Mouse (Mus musculus) midbrain, embryonic 10.5 days (tissue): ENCODE measurements at regions not wholly inside any gene's neighbourhood (a gene's known extent, or its start where the extent isn't known, plus 50 kb on each side); places are given as distances from the start of the nearest gene placed in this dataset.

Experiments used
- DNase-seq: peaks from one replicate; pipeline ENCODE4 v3.0.0-alpha.2; 2017; ENCODE audit warnings: low spot score
- H3K27ac ChIP-seq: fragments of 300-500 bp; sonication (generic); replicated peaks from 2 replicates; pipeline ENCODE4 v1.5.1; 2016; ENCODE audit warnings: mild to moderate bottlenecking
- H3K27me3 ChIP-seq: fragments of 300-500 bp; sonication (generic); 2 replicates; pipeline ENCODE4 v1.6.1; 2016; ENCODE audit warnings: low read depth, mild to moderate bottlenecking; ENCODE audit not compliant: poor library complexity, severe bottlenecking
- H3K36me3 ChIP-seq: fragments of 300-500 bp; sonication (generic); 2 replicates; pipeline ENCODE4 v1.6.1; 2016; ENCODE audit warnings: mild to moderate bottlenecking, moderate library complexity
- H3K4me1 ChIP-seq: fragments of 300-500 bp; sonication (generic); 2 replicates; pipeline ENCODE4 v1.6.1; 2016
- H3K4me3 ChIP-seq: fragments of 300-500 bp; sonication (generic); 2 replicates; pipeline ENCODE4 v1.5.1; 2016; ENCODE audit warnings: mild to moderate bottlenecking, moderate library complexity
- H3K9me3 ChIP-seq: fragments of 300-500 bp; sonication (generic); replicated peaks from 2 replicates; pipeline ENCODE4 v1.6.1; 2016; ENCODE audit warnings: mild to moderate bottlenecking
- WGBS: fragments of 180-500 bp; shearing (Covaris S2); methylation state at CpG from one replicate; pipeline ENCODE4 v1.1.7; 2016; 5-methylcytosine and 5-hydroxymethylcytosine counted together

DNA sequence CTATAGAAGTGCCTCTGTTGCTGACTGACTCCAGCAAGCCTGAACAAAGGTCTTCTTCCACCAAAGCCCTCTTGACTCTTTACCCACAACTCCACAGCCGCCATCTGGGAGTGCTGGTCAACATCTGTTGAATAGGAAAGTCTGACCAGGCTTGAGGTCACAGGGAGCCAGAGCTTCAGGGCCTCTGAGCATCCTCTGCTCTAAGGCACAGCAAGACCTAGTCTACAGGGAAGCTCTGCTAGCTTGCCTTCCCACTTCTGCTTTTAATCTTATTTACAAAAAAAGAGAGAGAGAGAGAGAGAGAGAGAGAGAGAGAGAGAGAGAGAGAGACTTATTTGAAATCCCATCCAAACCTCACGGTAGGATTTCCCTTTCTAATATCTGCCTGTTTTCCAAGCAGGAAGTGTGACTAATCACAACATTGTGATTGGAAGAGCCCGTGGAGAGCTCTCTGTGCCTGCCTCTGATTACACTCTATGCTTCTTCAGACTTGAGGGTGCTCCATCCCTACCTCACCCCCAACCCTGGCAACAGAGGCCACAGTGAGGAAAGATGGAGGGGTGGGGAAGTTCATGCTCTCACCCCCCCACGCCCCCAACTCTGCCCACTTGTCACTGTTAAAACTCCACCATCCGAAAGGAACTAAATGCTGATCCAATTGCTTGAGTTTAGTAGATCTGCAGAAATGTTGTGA, 194.1 kb downstream of the Sp3 start:
- Histone ChIP-seq H3K4me1 (peaks cover 17% of the 10 kb centered on the region), H3K27ac (0 out of 2 replicates have a peak overlapping the region, but pooled peaks have one; percentile 2), H3K4me3 (no peak overlapping the region), H3K27me3 (no peaks in the 10 kb centered on the region), H3K36me3 (no peaks in the 10 kb centered on the region), H3K9me3 (no peaks in the 10 kb centered on the region)
- WGBS, result 53% methylated on average over 5 of the region's 5 CpGs
- DNase-seq, result no peak

DNA sequence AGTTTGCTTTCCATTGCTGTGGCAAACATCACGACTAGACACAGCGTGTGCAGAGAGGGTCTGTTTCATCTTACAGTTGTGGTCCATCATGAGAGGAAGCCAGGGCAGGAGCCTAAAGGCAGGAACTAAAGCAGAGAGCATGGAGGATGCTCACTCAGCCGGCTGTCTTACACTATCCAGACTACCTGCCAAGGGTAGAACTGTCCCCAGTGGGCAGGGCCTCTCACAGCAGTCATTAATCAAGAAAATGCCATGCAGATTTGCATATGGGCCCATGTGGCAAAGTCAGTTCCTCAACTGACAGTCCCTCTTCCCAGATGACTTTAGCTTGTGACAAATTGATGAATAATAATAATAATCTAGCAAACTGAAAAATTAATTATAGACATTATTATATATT, 192.6 kb downstream of the Sp3 start:
- Histone ChIP-seq H3K9me3 (no peaks in the 10 kb centered on the region), H3K4me1 (peaks cover 14% of the 10 kb centered on the region), H3K27ac (no peak overlapping the region), H3K36me3 (no peaks in the 10 kb centered on the region), H3K27me3 (no peaks in the 10 kb centered on the region), H3K4me3 (no peak overlapping the region)
- 84% methylated on average over 3 of the region's 3 CpGs for WGBS
- DNase-seq, result no peak

DNA sequence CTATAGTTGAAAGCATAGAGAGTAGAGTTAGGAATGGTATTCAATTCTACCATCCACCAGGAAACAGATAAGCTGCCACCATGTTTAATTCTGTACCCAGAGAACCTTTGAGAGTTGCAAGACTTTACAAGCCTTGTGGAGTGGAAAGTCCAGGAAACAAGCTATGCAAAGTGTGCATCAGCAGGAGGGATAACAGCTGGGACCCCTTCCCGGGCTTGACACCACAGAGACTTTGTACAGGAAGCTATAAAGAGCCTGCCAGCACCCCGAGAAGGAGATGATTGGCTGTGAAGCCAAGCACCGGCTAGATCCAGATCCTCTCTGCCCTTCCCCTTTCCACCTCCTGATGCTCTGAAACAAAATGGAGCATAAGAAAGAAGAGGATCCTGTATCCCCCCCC, 188.8 kb downstream of the Sp3 start:
- no peaks in the 10 kb centered on the region for H3K27me3 ChIP-seq
- no peak for DNase-seq
- H3K36me3 ChIP-seq, result no peaks in the 10 kb centered on the region
- H3K27ac ChIP-seq, result no peak overlapping the region
- no peaks in the 10 kb centered on the region for H3K9me3 ChIP-seq
- H3K4me1 ChIP-seq, result peaks cover 2% of the 10 kb centered on the region
- WGBS, result 80% methylated on average over 3 of the region's 3 CpGs
- H3K4me3 ChIP-seq, result no peak overlapping the region

- DNase-seq, result no peak
- no peaks in the 10 kb centered on the region for H3K9me3 ChIP-seq
- no peak overlapping the region for H3K4me3 ChIP-seq
- H3K27me3 ChIP-seq, result no peaks in the 10 kb centered on the region
- no peaks in the 10 kb centered on the region for H3K4me1 ChIP-seq
- 86% methylated on average over 10 of the region's 10 CpGs for WGBS
- H3K27ac ChIP-seq, result no peak overlapping the region
- no peaks in the 10 kb centered on the region for H3K36me3 ChIP-seq
Observed at GRCm38 (mm10) chr2:72793424-72793823, 186.8 kb downstream of the Sp3 start.

DNA sequence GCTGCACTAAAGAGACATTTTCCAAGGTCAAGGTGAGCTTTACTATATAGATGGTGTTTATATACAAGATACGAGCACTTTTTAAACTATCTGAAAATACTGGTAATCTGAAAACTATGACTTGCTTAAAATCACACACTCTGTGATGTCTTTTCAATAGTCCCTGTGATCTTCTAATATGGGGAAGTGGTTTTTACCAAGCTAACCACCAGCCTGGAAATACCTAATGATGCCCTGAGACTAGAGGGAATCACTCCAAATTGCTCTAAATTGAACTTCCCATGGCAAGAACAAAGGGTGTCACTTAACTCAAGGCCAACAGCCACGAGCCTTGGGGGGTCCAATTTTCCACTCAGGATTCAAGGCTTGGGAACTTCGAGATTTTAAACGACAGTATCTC, 185.7 kb downstream of the Sp3 start:
- Histone ChIP-seq H3K9me3 (no peaks in the 10 kb centered on the region), H3K4me1 (no peaks in the 10 kb centered on the region), H3K27me3 (no peaks in the 10 kb centered on the region), H3K27ac (no peak overlapping the region), H3K36me3 (no peaks in the 10 kb centered on the region), H3K4me3 (no peak overlapping the region)
- no peak for DNase-seq
- WGBS, result 83% methylated on average over 4 of the region's 4 CpGs

GRCm38 (mm10) chr2:72797002-72797718, 183.1 kb downstream of the Sp3 start:
- no peak overlapping the region for H3K4me3 ChIP-seq

GRCm38 (mm10) chr2:72800696-72801095, 179.6 kb downstream of the Sp3 start:
- H3K27me3 ChIP-seq, result no peaks in the 10 kb centered on the region
- H3K4me1 ChIP-seq, result no peaks in the 10 kb centered on the region
- H3K27ac ChIP-seq, result no peak overlapping the region
- H3K4me3 ChIP-seq, result no peak overlapping the region
- no peaks in the 10 kb centered on the region for H3K36me3 ChIP-seq
- no peak for DNase-seq
- 72% methylated on average over 7 of the region's 7 CpGs for WGBS
- no peaks in the 10 kb centered on the region for H3K9me3 ChIP-seq

More at GRCm38 (mm10) chr2:72797002-72797718, 183.1 kb downstream of the Sp3 start:
- Histone ChIP-seq H3K27me3 (no peaks in the 10 kb centered on the region), H3K9me3 (no peaks in the 10 kb centered on the region), H3K36me3 (no peaks in the 10 kb centered on the region), H3K4me1 (no peaks in the 10 kb centered on the region), H3K27ac (no peak overlapping the region)
- 88% methylated on average over 4 of the region's 4 CpGs for WGBS
- no peak for DNase-seq

DNA sequence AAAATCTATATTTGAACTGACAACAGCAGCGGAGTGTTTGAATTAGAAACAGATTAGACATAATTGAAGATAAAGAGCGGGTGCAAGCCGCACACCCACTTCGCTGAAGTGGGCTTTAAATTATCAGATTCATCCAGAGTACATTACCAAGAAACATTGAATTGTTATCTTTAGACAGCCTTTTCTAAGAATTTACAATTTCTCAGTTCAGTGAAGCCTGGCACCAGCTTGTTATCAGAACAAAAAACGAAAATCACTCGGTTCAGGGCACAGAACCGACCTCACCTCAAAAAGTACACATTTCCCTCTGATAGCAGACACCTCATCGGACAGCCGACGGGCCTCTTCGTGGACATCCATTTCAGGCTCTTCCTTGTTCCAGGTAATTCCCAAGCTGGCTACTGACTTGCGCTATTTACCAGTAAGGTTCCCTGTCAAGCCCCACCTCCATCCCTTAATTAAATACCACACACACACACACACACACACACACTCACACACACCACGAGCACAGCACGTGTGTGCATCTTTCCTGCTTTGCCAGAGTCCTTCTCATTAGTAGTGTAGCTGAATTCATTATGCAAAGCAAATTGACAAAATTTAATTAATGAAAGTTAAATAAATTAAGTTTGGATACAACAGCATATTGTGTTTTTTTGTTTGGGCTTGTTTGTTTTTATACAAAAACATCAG, 166.8 kb downstream of the Sp3 start:
- no peak for DNase-seq
- WGBS, result 79% methylated on average over 14 of the region's 14 CpGs
- no peak overlapping the region for H3K27ac ChIP-seq
- H3K4me3 ChIP-seq, result no peak overlapping the region
- peaks cover 14% of the 10 kb centered on the region for H3K4me1 ChIP-seq
- H3K36me3 ChIP-seq, result no peaks in the 10 kb centered on the region
- H3K9me3 ChIP-seq, result peaks cover 9% of the 10 kb centered on the region
- H3K27me3 ChIP-seq, result peaks cover 44% of the 10 kb centered on the region

GRCm38 (mm10) chr2:72825251-72825650, 155.0 kb downstream of the Sp3 start:
- H3K9me3 ChIP-seq, result no peaks in the 10 kb centered on the region
- 86% methylated on average over 4 of the region's 4 CpGs for WGBS
- H3K27me3 ChIP-seq, result no peaks in the 10 kb centered on the region
- H3K4me1 ChIP-seq, result peaks cover 10% of the 10 kb centered on the region
- H3K36me3 ChIP-seq, result no peaks in the 10 kb centered on the region
- no peak overlapping the region for H3K4me3 ChIP-seq
- DNase-seq, result no peak
- no peak overlapping the region for H3K27ac ChIP-seq

DNA sequence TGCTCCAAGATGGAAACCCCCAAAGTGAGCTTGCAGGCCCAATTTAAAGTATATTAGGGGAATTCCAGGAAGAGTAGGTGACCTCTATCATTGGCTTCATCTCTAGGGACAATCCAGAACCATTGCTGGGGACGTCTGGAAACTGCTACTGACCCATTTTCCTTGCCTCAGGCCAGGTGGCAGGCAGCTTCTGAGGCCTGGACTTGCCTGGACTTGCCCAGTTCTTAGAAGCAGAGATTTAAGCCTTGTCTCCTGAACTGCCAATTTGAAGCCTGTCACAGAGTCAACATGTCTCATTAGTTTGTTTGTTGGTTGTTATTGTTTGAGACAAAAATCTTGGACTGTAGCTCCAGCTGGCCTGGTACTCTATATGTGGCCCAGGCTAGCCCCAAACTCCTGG, 151.1 kb downstream of the Sp3 start:
- Histone ChIP-seq H3K4me3 (no peak overlapping the region), H3K9me3 (no peaks in the 10 kb centered on the region), H3K27me3 (no peaks in the 10 kb centered on the region), H3K27ac (no peak overlapping the region), H3K4me1 (peaks cover 10% of the 10 kb centered on the region), H3K36me3 (no peaks in the 10 kb centered on the region)
- 42% methylated on average over 1 of the region's 1 CpGs for WGBS
- no peak for DNase-seq

- Histone ChIP-seq H3K36me3 (no peaks in the 10 kb centered on the region), H3K4me3 (no peak overlapping the region)
- 91% methylated on average over 10 of the region's 10 CpGs for WGBS
Observed at GRCm38 (mm10) chr2:72832770-72833169, 147.5 kb downstream of the Sp3 start.

GRCm38 (mm10) chr2:72838085-72838727, 142.0 kb downstream of the Sp3 start:
- Histone ChIP-seq H3K36me3 (no peaks in the 10 kb centered on the region), H3K4me3 (no peak overlapping the region), H3K27ac (no peak overlapping the region), H3K27me3 (no peaks in the 10 kb centered on the region), H3K4me1 (peaks cover 13% of the 10 kb centered on the region), H3K9me3 (no peaks in the 10 kb centered on the region)
- no peak for DNase-seq
- 70% methylated on average over 6 of the region's 6 CpGs for WGBS

More at GRCm38 (mm10) chr2:72832770-72833169, 147.5 kb downstream of the Sp3 start:
- Histone ChIP-seq H3K9me3 (no peaks in the 10 kb centered on the region), H3K4me1 (peaks cover 8% of the 10 kb centered on the region), H3K27me3 (no peaks in the 10 kb centered on the region), H3K27ac (no peak overlapping the region)
- no peak for DNase-seq
